Mouse (Mus musculus): ENCODE results near the gene Sult1e1.

Sult1e1 gene

GRCm38 (mm10) chr5:87591494-87591893, at the start of gene Sult1e1:
Gene Sult1e1, minus strand, starts transcription at chr5:87591594.
- no peak for ATAC-seq (ENCODE audit: insufficient number of reproducible peaks, low FRiP score, low TSS enrichment)

GRCm38 (mm10) chr5:87622681-87623080, 31.3 kb upstream of the Sult1e1 start:
- ATAC-seq (ENCODE audit: insufficient number of reproducible peaks, low FRiP score, low TSS enrichment) = no peak

- no peak for ATAC-seq (ENCODE audit: insufficient number of reproducible peaks, low FRiP score, low TSS enrichment)
Observed at GRCm38 (mm10) chr5:87615128-87615390, 23.7 kb upstream of the Sult1e1 start.

- ATAC-seq (ENCODE audit: insufficient number of reproducible peaks, low FRiP score, low TSS enrichment) = no peak
Observed at GRCm38 (mm10) chr5:87614364-87615127, 23.2 kb upstream of the Sult1e1 start.

GRCm38 (mm10) chr5:87601018-87601417, 9.6 kb upstream of the Sult1e1 start:
- ATAC-seq (ENCODE audit: insufficient number of reproducible peaks, low FRiP score, low TSS enrichment) = no peak

DNA sequence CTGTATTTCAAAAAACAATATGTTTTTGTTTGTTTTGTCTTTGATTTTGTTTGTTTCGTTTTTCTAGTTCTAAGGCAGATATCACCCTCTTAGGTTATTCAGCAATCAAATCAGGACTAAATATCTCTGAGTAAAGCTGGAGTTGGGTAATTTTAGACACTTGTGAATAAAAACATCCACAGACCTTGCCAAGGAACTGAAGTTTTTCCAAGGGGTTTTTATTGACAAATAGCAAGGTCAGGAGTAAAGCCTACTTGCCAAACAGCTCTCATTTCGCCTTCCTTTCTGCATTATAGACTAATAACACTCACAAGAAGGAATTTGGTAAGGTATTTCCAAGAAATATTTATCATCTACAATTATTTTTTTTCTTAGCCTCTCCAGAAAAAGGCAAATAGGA, 6.5 kb upstream of the Sult1e1 start:
- ATAC-seq (ENCODE audit: insufficient number of reproducible peaks, low FRiP score, low TSS enrichment) = no peak

DNA sequence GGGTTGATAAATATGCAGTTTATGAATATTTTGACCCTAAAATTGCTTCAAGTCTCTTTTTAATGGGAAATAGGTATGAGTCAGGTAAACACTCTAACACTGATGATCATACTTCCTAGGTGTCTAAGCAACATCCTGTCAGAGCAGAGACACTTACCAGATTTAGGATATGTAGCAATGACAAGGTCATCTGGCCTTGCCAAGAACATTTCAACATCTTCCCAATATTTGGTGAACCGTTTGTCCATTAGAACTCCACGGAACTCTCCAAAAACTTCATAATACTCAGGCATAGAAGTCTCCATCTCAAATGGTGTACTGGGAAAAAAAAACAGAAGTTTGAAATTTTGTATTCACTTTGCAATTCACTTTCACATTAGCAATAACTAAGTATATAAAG, 1.5 kb downstream of the Sult1e1 start:
- ATAC-seq (ENCODE audit: insufficient number of reproducible peaks, low FRiP score, low TSS enrichment) = no peak

DNA sequence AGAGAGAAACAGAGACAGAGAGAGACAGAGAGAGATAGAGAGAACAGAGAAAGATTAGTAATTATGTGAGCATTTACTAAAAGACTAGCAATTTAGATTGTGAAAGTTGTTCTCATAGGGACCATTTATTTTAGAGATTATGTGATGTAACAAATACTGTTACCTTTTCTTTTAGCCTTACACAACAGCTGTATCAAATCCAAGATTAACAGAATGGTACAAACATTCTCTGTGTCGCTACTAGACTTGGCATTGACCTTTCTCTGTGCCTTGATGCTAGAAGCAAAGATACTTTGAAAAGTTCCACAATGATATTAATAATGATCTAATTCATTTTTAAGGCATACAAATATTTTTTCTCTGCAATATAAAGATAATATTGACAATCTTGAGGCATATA, 11.0 kb downstream of the Sult1e1 start:
- no peak for ATAC-seq (ENCODE audit: insufficient number of reproducible peaks, low FRiP score, low TSS enrichment)

DNA sequence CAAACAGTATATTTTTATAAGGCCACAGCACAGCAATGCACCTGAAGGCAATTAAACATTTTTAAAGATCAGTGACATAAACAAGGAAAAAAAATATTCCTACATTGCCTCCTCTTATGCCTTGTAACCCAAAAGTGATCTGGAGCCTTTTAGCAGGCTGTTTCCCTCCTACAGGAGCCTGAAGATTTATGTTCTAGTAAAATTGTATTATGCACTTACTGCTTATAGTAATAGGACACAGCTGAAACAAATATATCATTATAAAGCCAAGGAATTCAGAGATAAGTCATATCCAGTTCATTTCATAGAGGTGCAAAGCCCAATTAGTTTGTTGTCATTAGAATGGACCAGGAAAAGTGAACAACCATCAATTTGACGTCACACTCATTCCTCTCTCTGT, 17.2 kb downstream of the Sult1e1 start:
- no peak for ATAC-seq (ENCODE audit: insufficient number of reproducible peaks, low FRiP score, low TSS enrichment)

DNA sequence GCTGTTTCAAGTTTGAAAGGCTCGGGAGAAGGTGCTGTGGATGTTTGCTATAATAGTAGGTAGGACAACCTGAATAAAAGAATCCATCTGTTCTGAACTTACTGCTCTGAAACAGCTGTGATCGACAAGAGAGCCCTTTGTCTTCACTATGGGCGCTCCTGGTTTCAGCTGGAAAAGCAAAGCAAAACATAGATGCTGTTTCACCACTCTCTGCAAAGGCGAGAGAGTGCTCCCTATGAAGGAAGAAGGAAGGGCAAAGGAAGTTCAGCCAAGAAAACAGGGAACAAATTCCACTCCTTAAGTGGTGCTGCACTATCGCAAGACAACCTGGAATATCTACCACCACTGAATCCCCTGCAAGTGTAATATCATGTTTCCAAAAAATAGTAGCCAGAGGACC, 17.9 kb downstream of the Sult1e1 start:
- ATAC-seq (ENCODE audit: insufficient number of reproducible peaks, low FRiP score, low TSS enrichment) = no peak

DNA sequence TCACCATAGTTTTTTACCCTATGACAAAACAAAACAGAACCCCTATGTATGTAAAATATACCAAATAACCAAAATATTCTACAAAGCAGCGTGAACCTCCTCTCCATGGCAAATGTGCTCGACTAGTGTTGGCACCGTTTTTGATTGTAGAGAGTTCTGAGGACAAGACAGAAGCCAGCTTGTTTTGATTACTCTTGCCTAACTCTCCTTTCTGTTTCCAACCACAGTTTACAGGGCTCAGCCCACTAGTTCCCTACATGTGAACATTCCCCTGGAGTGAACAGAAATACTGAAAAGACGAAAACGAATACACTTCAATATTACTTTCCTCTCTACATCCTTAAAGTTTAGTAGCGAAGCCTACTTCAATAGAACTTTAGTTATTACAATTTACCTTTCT, 18.6 kb downstream of the Sult1e1 start:
- no peak for ATAC-seq (ENCODE audit: insufficient number of reproducible peaks, low FRiP score, low TSS enrichment)

DNA sequence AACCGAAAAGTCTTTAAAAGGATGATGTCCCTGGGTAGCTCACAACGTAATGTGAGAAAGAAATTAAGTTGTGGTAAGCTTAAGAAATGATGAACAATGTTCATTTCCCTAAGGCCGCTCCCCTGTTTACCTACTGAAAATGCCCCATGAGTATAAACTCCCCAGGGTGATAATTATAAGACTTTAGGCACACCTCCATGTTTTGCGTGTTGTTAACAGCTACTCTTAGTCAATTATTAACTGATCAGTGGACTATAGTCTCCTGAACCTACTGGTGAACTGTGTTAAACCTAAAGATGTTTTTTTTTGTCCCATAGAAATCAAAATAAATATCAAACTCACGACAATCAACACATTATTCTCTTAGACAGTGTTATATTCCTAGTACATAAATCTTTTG, 22.5 kb downstream of the Sult1e1 start, which contains the start of gene Sult1d1:
Sult1d1 (minus strand) TSS at position 183 of the 400 bp plus-strand sequence.
- ATAC-seq (ENCODE audit: insufficient number of reproducible peaks, low FRiP score, low TSS enrichment) = no peak

GRCm38 (mm10) chr5:87567306-87567705, 24.1 kb downstream of the Sult1e1 start:
- no peak for ATAC-seq (ENCODE audit: insufficient number of reproducible peaks, low FRiP score, low TSS enrichment)

GRCm38 (mm10) chr5:87562966-87563365, 28.4 kb downstream of the Sult1e1 start:
- ATAC-seq (ENCODE audit: insufficient number of reproducible peaks, low FRiP score, low TSS enrichment) = no peak

DNA sequence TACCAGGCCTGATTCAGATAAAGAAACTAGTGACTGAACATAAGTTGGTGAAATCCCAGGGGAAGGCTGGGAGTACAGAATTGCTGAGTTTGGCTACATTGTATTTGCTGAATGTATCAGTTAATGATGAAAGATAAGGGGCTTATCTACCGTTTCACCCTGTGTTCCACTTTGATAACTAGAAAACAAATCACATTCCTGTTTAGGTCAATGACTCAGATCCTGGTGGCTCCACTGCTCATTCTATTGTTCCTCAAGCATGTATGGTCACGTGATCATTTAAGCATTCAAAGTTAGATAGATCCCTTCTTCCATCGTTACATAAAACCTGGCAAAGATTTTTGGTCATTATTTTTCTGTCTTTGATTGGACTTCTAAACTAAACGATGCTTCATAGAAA, 28.9 kb downstream of the Sult1e1 start:
- no peak for ATAC-seq (ENCODE audit: insufficient number of reproducible peaks, low FRiP score, low TSS enrichment)

- ATAC-seq (ENCODE audit: insufficient number of reproducible peaks, low FRiP score, low TSS enrichment) = no peak
Observed at GRCm38 (mm10) chr5:87560145-87560544, 31.2 kb downstream of the Sult1e1 start.

DNA sequence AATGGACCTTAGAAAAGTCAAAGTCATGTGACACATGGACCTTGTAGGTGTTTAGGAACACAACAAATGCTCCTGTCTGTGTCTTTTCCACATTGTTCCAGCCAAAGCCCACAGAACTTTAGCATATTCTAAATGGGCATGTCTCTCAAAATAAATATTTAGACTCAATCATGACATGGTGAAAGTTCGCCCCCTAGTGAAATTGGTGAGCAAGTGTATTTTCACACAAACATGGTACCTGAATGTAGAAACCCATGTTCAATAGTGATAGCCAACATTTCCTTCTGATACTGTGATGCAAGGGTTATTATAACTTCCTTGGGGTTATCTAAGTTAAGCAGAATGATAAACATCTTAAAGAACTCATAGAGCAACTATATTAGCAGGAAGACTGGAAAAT, 40.5 kb downstream of the Sult1e1 start:
- no peak for ATAC-seq (ENCODE audit: insufficient number of reproducible peaks, low FRiP score, low TSS enrichment)

DNA sequence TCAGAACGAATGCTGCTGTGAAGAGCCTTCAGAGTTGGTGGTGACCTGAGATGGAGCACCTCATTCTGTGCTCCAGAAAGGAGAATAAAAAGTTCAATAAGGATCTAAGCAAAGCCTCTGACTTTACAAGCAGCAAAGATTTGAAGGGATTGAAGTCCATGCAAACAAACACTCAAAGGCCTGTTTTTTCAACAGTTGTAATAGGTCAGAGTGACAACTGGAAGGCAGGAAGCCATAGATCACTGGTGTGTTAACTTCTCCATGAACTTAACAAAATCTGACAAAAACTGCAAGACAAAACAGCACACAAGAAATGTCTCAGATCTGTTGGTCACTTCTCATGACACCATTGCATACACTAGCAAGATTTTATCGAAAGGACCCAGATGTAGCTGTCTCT, 53.3 kb downstream of the Sult1e1 start, which contains the start of gene Sult1b1:
Sult1b1 (minus strand) TSS at position 85 of the 400 bp plus-strand sequence.
- no peak for ATAC-seq (ENCODE audit: insufficient number of reproducible peaks, low FRiP score, low TSS enrichment)

- ATAC-seq (ENCODE audit: insufficient number of reproducible peaks, low FRiP score, low TSS enrichment) = no peak
Observed at GRCm38 (mm10) chr5:87535994-87536644, 55.3 kb downstream of the Sult1e1 start.

GRCm38 (mm10) chr5:87532288-87532687, 59.1 kb downstream of the Sult1e1 start:
- no peak for ATAC-seq (ENCODE audit: insufficient number of reproducible peaks, low FRiP score, low TSS enrichment)
